Mouse (Mus musculus): Measurements from ENCODE around the gene Nox3. TPM values are rescaled to one million over a fixed set of nuclear protein-coding genes. Genes with fewer than 3 reads are reported as not detected.

Gene Nox3
- polyA plus RNA-seq, 1 experiment from 2014 or later = not detected

DNA sequence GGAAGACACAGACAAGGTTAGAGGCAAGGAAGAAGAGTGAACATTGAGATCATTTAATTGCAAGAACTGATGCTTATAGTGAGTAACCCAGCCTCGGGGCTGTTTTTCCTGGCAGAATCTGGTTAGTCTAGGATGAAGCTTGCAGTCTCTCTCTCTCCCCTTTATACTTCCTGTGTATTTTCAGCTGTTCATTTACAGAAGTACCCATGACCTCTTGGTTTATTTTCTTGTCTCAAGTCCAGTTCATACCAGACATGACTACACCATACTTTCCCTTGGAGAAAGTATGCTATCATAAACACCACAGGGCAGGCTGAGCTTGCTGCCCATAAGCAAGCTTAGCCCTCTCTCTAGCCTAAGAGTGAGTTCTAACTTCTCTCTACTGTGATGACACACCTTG, 98.9 kb downstream of the Nox3 start:
- peak overlapping the region; percentile 19; the same call in 1 of the 2 replicates for H3K27ac ChIP-seq
- no peak overlapping the region for H3K4me2 ChIP-seq (ENCODE audit: low read length)
- H3K9me3 ChIP-seq (replicated peaks; ENCODE audit: low read length) = no peaks in the 10 kb centered on the region
- 44% methylated on average over 1 of the region's 1 CpGs for WGBS
- no peaks in the 10 kb centered on the region for H3K36me3 ChIP-seq (ENCODE audit: insufficient read depth, low read length)
- no peak for TF ChIP-seq CTCF (IDR thresholded peaks at IDR 0.05; ENCODE audit: low read depth)
- DNase-seq (ENCODE audit: low spot score) = peak; percentile 71
- 0 out of 2 replicates have a peak, but pooled peaks have one; percentile 29 for ATAC-seq (replicated peaks; ENCODE audit: low FRiP score, low read depth)
- H3K9ac ChIP-seq (ENCODE audit: low read depth, low read length) = no peak overlapping the region
- no peak overlapping the region for H3K4me3 ChIP-seq (replicated peaks; ENCODE audit: low read depth, low read length)
- H3K27me3 ChIP-seq (ENCODE audit: insufficient read depth, low read length) = no peaks in the 10 kb centered on the region
- H3K4me1 ChIP-seq (replicated peaks; ENCODE audit: insufficient read depth, low read length) = no peaks in the 10 kb centered on the region

Other genes with a start within 250 kb of the Nox3 start
- gene Cldn20, start 163.7 kb downstream of the Nox3 start, polyA plus RNA-seq (2015; fragmentation: Nextera tagmentation; extraction: Ambion mirVana) = 0.25 TPM in 1 of 2 replicates, not detected in the other
- 13.3 and 15.0 TPM in 2 replicates for gene Tfb1m, start 138.5 kb downstream of the Nox3 start, polyA plus RNA-seq (2015; fragmentation: Nextera tagmentation; extraction: Ambion mirVana)

All from kidney, postnatal 0 days (tissue).